ENCODE assay signal across 9 mouse cellular contexts in genomic region chr11:102219994-102220346, GRCm38 (mm10). TPM values are rescaled to one million over a fixed set of nuclear protein-coding genes. Genes with fewer than 3 reads are reported as not detected.
A peak's percentile ranks its signal among the peaks of the same experiment; 100 is the strongest.
DNase-seq lines count a peak whose midpoint lies in the region; ATAC-seq and TF ChIP-seq lines count a peak whose summit lies in the region.
"Had no signal": no experiment of that assay in that cellular context is flagged by ENCODE, and none has a peak within 500 bp of the region (broad histone marks: within the 10 kb centered on the region; RNA-seq: fewer than 3 reads in every experiment).

No protein-coding gene starts in this region.

- H3K36me3 ChIP-seq in intestine, postnatal 0 days (ENCODE audit: control insufficient read depth, insufficient read depth), result peaks cover 2% of the 10 kb centered on the region; the same call in 1 of the 2 replicates

- peaks cover 36% of the 10 kb centered on the region for H3K4me1 ChIP-seq in intestine, postnatal 0 days (replicated peaks; ENCODE audit: control insufficient read depth, insufficient read depth, low read length)

- ATAC-seq in intestine, postnatal 0 days, result no peak
- no peak for ATAC-seq in megakaryocyte progenitor cell, adult 5-6 weeks (replicated peaks; ENCODE audit: poor library complexity)

- H3K9me3 ChIP-seq in intestine, postnatal 0 days (ENCODE audit: control insufficient read depth), result no peaks in the 10 kb centered on the region

- WGBS in intestine, postnatal 0 days, result 45% methylated on average over 4 of the region's 4 CpGs

- TF ChIP-seq CTCF in intestine, postnatal 0 days (IDR thresholded peaks at IDR 0.05; ENCODE audit: low read depth), result no peak

- intact Hi-C loops in left cerebral cortex, postnatal 4 days (cut with DNase I), result no loop called here
- intact Hi-C loops in left cerebral cortex, postnatal 36 days (cut with DNase I), result no loop called here

- DNase-seq in left cerebral cortex, postnatal 4 days, result peak; percentile 23
- DNase-seq in left cerebral cortex, postnatal 36 days (ENCODE audit: low spot score in 2 of 2), result no peak
- DNase-seq in adrenal gland, postnatal 36 days, result peak; percentile 67 to 81
- DNase-seq in gastrocnemius, adult 8-10 months (ENCODE audit: low spot score in 2 of 2), result peak; percentile 82 to 90
- no peak for DNase-seq in urinary bladder, postnatal 14 days (ENCODE audit: low spot score)
- no peak for DNase-seq in layer of hippocampus, postnatal 36 days

- H3K9ac ChIP-seq in intestine, postnatal 0 days (ENCODE audit: low read depth, low read length), result no peak overlapping the region

- H3K4me3 ChIP-seq in intestine, postnatal 0 days (ENCODE audit: low read depth, low read length), result no peak overlapping the region

- H3K27me3 ChIP-seq in intestine, postnatal 0 days (replicated peaks; ENCODE audit: control insufficient read depth, insufficient read depth, low read length), result no peaks in the 10 kb centered on the region

- 0 out of 2 replicates have a peak overlapping the region, but pooled peaks have one; percentile 75 for H3K27ac ChIP-seq in intestine, postnatal 0 days (ENCODE audit: low read depth, low read length)

- no peak overlapping the region for H3K4me2 ChIP-seq in intestine, postnatal 0 days (replicated peaks; ENCODE audit: low read depth)

RNA-seq across cellular contexts. Expression of gene Hdac5, which starts 10.0 kb away (rescaled TPM):
- 100 to 1,000 TPM; 205 to 213 TPM for total RNA-seq in left cerebral cortex, postnatal 4 days (2021)
- total RNA-seq in left cerebral cortex, postnatal 36 days (2021), result 100 to 1,000 TPM; 270 to 275 TPM
- total RNA-seq in adrenal gland, postnatal 36 days (2021), result 10 to 100 TPM; 96.3 to 96.5 TPM
- 10 to 100 TPM; 77.5 to 86.2 (median 83.2) TPM for total RNA-seq in gastrocnemius, adult 8-10 months (2022)
- 30.1 and 30.4 TPM in 2 replicates for polyA plus RNA-seq in intestine, postnatal 0 days (2015; fragmentation: Nextera tagmentation; extraction: Ambion mirVana)
- 18.6 and 20.6 TPM in 2 replicates for total RNA-seq in megakaryocyte progenitor cell, adult 5-6 weeks (2015)
- total RNA-seq in megakaryocyte progenitor cell, adult 5-6 weeks (2017), result 18.7 and 22.1 TPM in 2 replicates
- total RNA-seq in layer of hippocampus, postnatal 36 days (2021), result 100 to 1,000 TPM; 227 to 234 TPM

RNA-seq across cellular contexts. Expression of gene BC030867, which starts 28.7 kb away (rescaled TPM):
- total RNA-seq in left cerebral cortex, postnatal 4 days (2021), result 1 to 10 TPM; 1.4 to 1.6 TPM
- 1 to 10 TPM; 1.2 TPM for total RNA-seq in left cerebral cortex, postnatal 36 days (2021)
- under 1 TPM; 0.66 to 0.76 TPM for total RNA-seq in adrenal gland, postnatal 36 days (2021)
- total RNA-seq in gastrocnemius, adult 8-10 months (2022), result not detected
- polyA plus RNA-seq in intestine, postnatal 0 days (2015; fragmentation: Nextera tagmentation; extraction: Ambion mirVana), result 2.7 and 3.4 TPM in 2 replicates
- 20.7 and 21.1 TPM in 2 replicates for total RNA-seq in megakaryocyte progenitor cell, adult 5-6 weeks (2015)
- 5.9 and 6.7 TPM in 2 replicates for total RNA-seq in megakaryocyte progenitor cell, adult 5-6 weeks (2017)
- total RNA-seq in layer of hippocampus, postnatal 36 days (2021), result 1 to 10 TPM in 1 of 2 experiments, under 1 TPM in 1; 0.58 to 1.5 TPM
- total RNA-seq: neutrophil, adult 5-6 weeks had no signal

RNA-seq across cellular contexts. Expression of gene G6pc3, which starts 30.6 kb away (rescaled TPM):
- 10 to 100 TPM; 34.6 to 35.4 TPM for total RNA-seq in left cerebral cortex, postnatal 4 days (2021)
- total RNA-seq in left cerebral cortex, postnatal 36 days (2021), result 10 to 100 TPM; 56.1 to 67.2 TPM
- total RNA-seq in adrenal gland, postnatal 36 days (2021), result 100 to 1,000 TPM; 126 to 133 TPM
- 10 to 100 TPM; 61.5 to 73.2 (median 63.8) TPM for total RNA-seq in gastrocnemius, adult 8-10 months (2022)
- 20.4 and 21.1 TPM in 2 replicates for polyA plus RNA-seq in intestine, postnatal 0 days (2015; fragmentation: Nextera tagmentation; extraction: Ambion mirVana)
- 106 and 144 TPM in 2 replicates for total RNA-seq in megakaryocyte progenitor cell, adult 5-6 weeks (2015)
- 61.8 and 65.0 TPM in 2 replicates for total RNA-seq in megakaryocyte progenitor cell, adult 5-6 weeks (2017)
- total RNA-seq in layer of hippocampus, postnatal 36 days (2021), result 10 to 100 TPM; 52.0 to 58.5 TPM

RNA-seq across cellular contexts. Expression of gene Lsm12, which starts 34.9 kb away (rescaled TPM):
- total RNA-seq in left cerebral cortex, postnatal 4 days (2021), result 10 to 100 TPM; 84.5 to 86.0 TPM
- total RNA-seq in left cerebral cortex, postnatal 36 days (2021), result 10 to 100 TPM; 58.0 to 58.7 TPM
- total RNA-seq in adrenal gland, postnatal 36 days (2021), result 10 to 100 TPM; 81.9 to 90.1 TPM
- total RNA-seq in gastrocnemius, adult 8-10 months (2022), result 100 to 1,000 TPM; 108 to 127 (median 111) TPM
- 103 and 107 TPM in 2 replicates for polyA plus RNA-seq in intestine, postnatal 0 days (2015; fragmentation: Nextera tagmentation; extraction: Ambion mirVana)
- 127 and 133 TPM in 2 replicates for total RNA-seq in megakaryocyte progenitor cell, adult 5-6 weeks (2015)
- total RNA-seq in megakaryocyte progenitor cell, adult 5-6 weeks (2017), result 67.8 and 79.1 TPM in 2 replicates
- total RNA-seq in layer of hippocampus, postnatal 36 days (2021), result 10 to 100 TPM; 59.4 to 60.8 TPM

RNA-seq across cellular contexts. Expression of gene Asb16, which starts 48.6 kb away (rescaled TPM):
- under 1 TPM; 0.91 to 0.98 TPM for total RNA-seq in left cerebral cortex, postnatal 4 days (2021)
- total RNA-seq in left cerebral cortex, postnatal 36 days (2021), result 1 to 10 TPM; 1.2 to 1.7 TPM
- total RNA-seq in adrenal gland, postnatal 36 days (2021), result under 1 TPM; 0.10 to 0.30 TPM
- total RNA-seq in gastrocnemius, adult 8-10 months (2022), result 10 to 100 TPM; 92.5 to 99.3 (median 93.6) TPM
- 0.05 and 0.09 TPM in 2 replicates for polyA plus RNA-seq in intestine, postnatal 0 days (2015; fragmentation: Nextera tagmentation; extraction: Ambion mirVana)
- 1.5 and 2.0 TPM in 2 replicates for total RNA-seq in megakaryocyte progenitor cell, adult 5-6 weeks (2015)
- 0.54 and 0.58 TPM in 2 replicates for total RNA-seq in megakaryocyte progenitor cell, adult 5-6 weeks (2017)
- 1 to 10 TPM; 1.0 to 1.2 TPM for total RNA-seq in layer of hippocampus, postnatal 36 days (2021)
- total RNA-seq: neutrophil, adult 5-6 weeks had no signal

Comparison
In these comparisons a context has a peak if more than half of its experiments do, and no peak if none do; other contexts are left out.
1. DNase-seq: peak in left cerebral cortex, postnatal 4 days (single experiment), adrenal gland, postnatal 36 days (2 of 2) and gastrocnemius, adult 8-10 months (2 of 2); none in left cerebral cortex, postnatal 36 days (0 of 2), urinary bladder, postnatal 14 days (single experiment) and layer of hippocampus, postnatal 36 days (0 of 2).